Mouse (Mus musculus): Measurements from ENCODE around the gene Lingo1. TPM values are rescaled to one million over a fixed set of nuclear protein-coding genes. Genes with fewer than 3 reads are reported as not detected.

Gene Lingo1
- total RNA-seq, 4 experiments from 2014 or later: 1.2 to 2.3 (median 1.8) TPM

GRCm38 (mm10) chr9:56722089-56722825, 74.0 kb downstream of the Lingo1 start:
- no peak for DNase-seq

- no peak for DNase-seq
Observed at GRCm38 (mm10) chr9:56718984-56719383, 77.3 kb downstream of the Lingo1 start.

- no peak for DNase-seq
Observed at GRCm38 (mm10) chr9:56716565-56716964, 79.7 kb downstream of the Lingo1 start.

GRCm38 (mm10) chr9:56716066-56716465, 80.2 kb downstream of the Lingo1 start:
- DNase-seq: no peak

- DNase-seq: no peak
Observed at GRCm38 (mm10) chr9:56714391-56714790, 81.9 kb downstream of the Lingo1 start.

- DNase-seq: no peak
Observed at GRCm38 (mm10) chr9:56712667-56713369, 83.5 kb downstream of the Lingo1 start.

GRCm38 (mm10) chr9:56710958-56711357, 85.3 kb downstream of the Lingo1 start:
- no peak for DNase-seq

- DNase-seq: no peak
Observed at GRCm38 (mm10) chr9:56706482-56707085, 89.7 kb downstream of the Lingo1 start.

GRCm38 (mm10) chr9:56701394-56701793, 94.9 kb downstream of the Lingo1 start:
- peak; percentile 3 for DNase-seq

GRCm38 (mm10) chr9:56700866-56701265, 95.4 kb downstream of the Lingo1 start:
- DNase-seq: no peak

- no peak for DNase-seq
Observed at GRCm38 (mm10) chr9:56698715-56699370, 97.4 kb downstream of the Lingo1 start.

- DNase-seq: no peak
Observed at GRCm38 (mm10) chr9:56694079-56694478, 102.2 kb downstream of the Lingo1 start.

- DNase-seq: no peak
Observed at GRCm38 (mm10) chr9:56691226-56691625, 105.0 kb downstream of the Lingo1 start.

- DNase-seq: no peak
Observed at GRCm38 (mm10) chr9:56690679-56691078, 105.6 kb downstream of the Lingo1 start.

GRCm38 (mm10) chr9:56687490-56687889, 108.8 kb downstream of the Lingo1 start:
- DNase-seq: no peak

- DNase-seq: no peak
Observed at GRCm38 (mm10) chr9:56687145-56687477, 109.2 kb downstream of the Lingo1 start.

- no peak for DNase-seq
Observed at GRCm38 (mm10) chr9:56686339-56687144, 109.7 kb downstream of the Lingo1 start.

- DNase-seq: no peak
Observed at GRCm38 (mm10) chr9:56682826-56683225, 113.4 kb downstream of the Lingo1 start.

GRCm38 (mm10) chr9:56681950-56682349, 114.3 kb downstream of the Lingo1 start:
- DNase-seq: no peak

GRCm38 (mm10) chr9:56678929-56679681, 117.2 kb downstream of the Lingo1 start:
- no peak for DNase-seq

- no peak for DNase-seq
Observed at GRCm38 (mm10) chr9:56675696-56676095, 120.6 kb downstream of the Lingo1 start.
